Mouse (Mus musculus) natural killer cell, adult 2 months (primary cell): ENCODE measurements around the gene Sart3.
"Not testable (repeated sequence)": the region's sequence is repeated elsewhere in the genome, so short reads cannot be mapped to it uniquely, and the experiment has no call there.

Source experiments
- DNase-seq, 2 experiments: peaks; one replicate each; pipeline ENCODE4 v3.0.0; 2022; ENCODE audit warnings: low spot score in 2 of 2

The Sart3 gene

GRCm38 (mm10) chr5:113790453-113791196 is 18.3 kb upstream of the Sart3 start:
- no peak for DNase-seq

DNA sequence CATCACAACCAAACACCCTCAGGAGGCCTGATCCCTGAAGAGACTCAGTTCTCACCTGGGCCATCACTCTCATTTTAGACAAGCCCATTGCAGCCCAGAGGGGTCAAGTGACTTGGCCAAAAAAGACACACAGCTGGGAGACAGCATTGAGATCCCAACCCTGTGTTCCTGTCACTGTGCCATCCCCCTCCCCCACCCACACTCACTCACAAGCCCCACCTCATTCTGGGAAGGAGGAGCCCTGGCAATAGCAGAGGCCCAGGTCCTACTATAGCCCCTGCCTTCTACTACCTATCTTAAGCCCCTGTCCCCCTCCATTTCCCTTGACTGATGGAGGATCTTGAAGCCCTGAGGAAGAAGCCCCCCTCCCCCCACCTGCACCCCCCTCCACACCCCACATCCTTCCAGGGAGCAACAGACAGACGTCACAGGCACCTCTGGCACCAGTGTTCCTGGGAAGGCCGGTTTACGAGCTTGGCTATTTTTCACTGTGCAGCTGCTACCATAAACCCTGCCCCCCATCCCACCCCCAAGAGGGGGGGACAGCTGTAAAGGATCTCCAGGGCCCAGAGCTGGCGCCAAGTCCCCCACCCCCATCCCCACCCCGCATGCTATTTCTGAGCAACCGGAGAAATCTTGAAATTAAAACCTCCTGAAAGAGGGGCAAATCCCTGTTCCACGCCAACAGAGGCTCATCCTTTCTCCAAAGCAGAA is 16.9 kb upstream of the Sart3 start:
- no peak for DNase-seq

DNA sequence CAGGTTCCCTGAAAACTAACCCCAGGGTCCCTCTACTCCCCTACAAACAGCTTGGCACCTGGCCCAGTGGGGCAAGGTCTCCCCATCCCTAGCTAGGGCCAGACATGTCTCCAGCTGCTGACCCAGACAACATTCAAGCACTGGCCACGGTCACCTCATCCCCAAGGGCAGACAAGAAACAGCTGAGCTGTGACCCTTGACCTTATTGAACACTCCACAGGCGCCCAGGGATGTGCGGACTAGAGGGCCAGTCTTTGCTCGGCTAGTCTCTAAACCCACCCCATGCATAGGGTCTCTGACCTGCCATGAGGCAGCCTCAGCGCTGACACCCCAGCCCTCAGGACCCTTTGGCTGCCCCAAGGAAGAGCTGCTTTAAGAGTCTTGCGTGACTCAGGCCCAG is 16.3 kb upstream of the Sart3 start:
- DNase-seq: no peak

DNA sequence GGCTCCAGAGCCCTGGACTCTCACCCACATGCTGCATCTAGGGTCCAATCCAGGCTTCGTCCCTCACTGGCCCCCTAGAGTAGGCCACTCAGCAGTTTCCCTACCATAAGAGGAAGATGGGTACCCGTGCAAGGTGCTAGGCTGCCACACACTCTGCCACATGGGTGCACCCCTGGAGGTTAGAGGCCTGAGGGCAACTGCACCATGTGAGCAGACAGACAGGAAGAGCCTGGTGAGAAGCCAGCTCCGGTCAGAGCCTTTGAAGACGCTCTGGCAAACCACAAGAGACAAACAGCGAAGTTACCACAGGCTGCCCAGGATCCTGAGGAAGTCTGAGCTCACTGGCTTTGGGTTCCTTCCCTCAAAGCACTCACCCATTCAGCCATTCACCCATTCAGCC is 14.7 kb upstream of the Sart3 start:
- peak; percentile 42 to 53 for DNase-seq

- not testable (repeated sequence) for DNase-seq
Measured at GRCm38 (mm10) chr5:113784104-113784503, 11.8 kb upstream of the Sart3 start.

DNA sequence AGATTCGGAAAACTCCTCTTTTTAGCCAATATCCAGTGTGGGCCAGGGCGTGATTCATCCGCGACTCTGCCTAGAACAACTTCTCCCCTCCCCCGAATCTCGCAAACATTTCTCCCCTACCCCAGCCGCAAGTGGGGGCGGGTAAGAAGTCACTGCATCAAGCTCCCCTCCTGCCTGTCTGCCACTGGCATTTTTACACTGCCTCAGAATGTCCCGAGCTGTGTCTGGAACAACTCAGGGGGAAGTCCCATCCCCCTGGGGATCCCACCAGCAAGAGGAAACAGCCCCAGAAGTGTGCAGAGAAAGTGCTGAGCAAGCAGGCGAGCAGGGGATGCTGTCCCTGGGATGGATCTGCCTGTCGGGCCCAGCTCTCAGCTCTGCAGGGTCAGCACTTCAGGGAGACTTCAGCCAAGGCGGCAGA is 11.3 kb upstream of the Sart3 start:
- peak in 1 of 2 experiments; percentile 28 for DNase-seq

GRCm38 (mm10) chr5:113782624-113783023 is 10.3 kb upstream of the Sart3 start:
- DNase-seq: no peak

DNA sequence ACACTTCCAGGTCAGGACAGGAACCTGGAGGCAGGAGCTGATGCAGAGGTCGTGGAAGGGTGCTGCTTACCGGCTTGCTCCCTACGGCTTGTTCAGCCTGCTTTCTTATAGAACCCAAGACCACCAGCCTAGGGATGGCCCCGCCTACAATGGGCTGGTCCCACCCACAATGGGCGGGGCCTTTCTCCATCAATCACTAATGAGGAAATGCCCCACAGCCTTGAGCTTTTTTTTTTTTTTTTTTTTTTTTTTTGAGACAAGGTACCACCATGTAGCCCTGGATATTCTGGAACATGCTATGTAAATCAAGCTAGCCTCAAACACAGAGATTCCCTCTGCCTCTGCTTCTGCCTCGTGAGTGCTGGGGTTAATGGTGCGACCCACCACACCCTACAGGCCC is 9.6 kb upstream of the Sart3 start:
- no peak for DNase-seq

GRCm38 (mm10) chr5:113781254-113781653 is 8.9 kb upstream of the Sart3 start:
- no peak for DNase-seq

- DNase-seq: no peak
Measured at GRCm38 (mm10) chr5:113780763-113781162, 8.5 kb upstream of the Sart3 start.

GRCm38 (mm10) chr5:113780082-113780752 is 7.9 kb upstream of the Sart3 start:
- DNase-seq: no peak

- no peak for DNase-seq
Measured at GRCm38 (mm10) chr5:113779569-113779968, 7.3 kb upstream of the Sart3 start.

GRCm38 (mm10) chr5:113777728-113778127 is 5.4 kb upstream of the Sart3 start:
- peak in 1 of 2 experiments; percentile 28 for DNase-seq

DNA sequence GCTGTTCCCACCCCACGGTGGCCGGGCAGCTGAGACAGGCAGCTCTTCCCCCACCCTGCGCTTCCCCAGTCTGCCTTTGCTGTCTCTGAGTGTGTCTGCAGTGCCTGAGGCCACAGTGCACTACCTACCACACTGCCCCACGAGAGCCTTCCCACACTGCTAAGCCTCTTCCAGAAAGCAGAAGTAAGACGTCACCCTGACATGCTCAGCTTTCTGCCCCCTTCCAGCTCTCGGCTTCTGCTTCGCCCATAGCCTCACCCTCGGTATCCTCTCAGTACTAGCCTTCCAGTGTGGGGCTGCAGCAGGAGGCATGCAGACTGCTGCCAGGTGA is 4.6 kb upstream of the Sart3 start:
- DNase-seq: peak in 1 of 2 experiments; percentile 65

- DNase-seq: peak in 1 of 2 experiments; percentile 25
Measured at GRCm38 (mm10) chr5:113776128-113776895, 4.0 kb upstream of the Sart3 start.

DNA sequence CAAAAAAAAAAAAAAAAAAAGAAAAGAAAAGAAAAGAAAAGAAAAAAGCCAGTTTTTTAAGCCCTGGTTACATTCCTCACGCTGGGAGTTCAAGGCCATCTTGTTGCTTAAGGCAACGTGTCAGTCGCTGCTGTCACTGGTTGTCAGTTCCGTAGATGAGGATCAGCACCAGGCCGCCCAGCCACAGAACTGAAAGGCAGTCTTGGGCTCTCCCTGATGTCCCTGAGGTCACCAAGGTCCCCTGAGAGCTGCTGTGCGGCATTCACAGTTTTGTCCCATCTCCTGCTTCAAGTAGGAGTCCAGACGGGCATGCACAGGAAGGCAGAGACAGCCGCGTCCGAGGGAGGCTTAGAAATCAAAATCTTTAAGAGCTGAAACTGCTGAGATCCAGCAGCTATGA is 3.3 kb upstream of the Sart3 start:
- DNase-seq: no peak

DNA sequence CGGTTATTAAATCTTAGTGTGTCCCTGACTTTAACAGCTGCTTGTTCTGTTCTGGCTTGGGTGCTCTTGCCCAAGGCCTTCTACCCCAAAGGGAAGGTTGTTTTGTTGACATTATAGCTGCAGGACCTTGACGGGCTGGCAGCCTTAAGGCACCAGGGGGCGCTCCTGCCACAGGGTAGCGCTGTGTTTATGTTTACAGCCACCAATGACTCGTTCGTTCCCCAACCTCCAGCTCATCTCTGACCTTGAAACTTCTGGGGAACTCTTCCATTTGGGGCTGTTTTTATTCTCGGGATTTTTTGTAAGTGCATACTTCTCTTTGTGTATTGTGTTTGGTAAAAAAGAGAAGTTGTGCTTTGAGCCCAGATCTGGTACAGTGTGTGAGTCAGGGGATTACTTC is 1.4 kb upstream of the Sart3 start:
- peak; percentile 87 to 93 for DNase-seq

DNA sequence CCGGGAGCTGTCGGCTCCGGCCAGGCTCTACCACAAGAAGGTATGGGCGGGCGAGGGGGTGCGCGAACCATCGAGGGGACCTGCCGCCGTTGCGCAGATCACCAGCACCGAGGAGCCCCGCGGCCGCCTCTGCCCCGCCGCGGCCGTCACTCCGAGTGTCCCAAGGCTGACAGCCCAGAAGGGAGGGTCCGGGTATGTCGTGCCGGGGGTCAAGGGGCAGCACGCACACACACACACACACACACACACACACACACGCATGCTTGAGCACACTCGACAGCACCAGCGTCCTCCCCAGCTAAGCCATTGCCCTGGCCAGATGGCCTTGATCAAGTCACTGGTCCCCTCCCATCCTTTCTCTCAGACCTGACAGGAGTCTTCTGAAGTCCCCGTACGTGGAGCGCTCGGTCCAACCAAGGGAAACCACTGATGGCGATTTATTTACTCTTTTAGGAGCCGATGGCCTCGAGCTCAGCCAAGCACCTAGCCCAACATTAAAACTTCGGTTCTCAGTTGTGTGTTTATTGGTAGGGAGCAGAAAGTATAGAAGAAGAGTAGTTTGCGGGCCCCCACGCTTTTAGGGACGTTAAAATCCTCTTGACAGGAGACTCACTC is 702 bp upstream of the Sart3 start:
- DNase-seq: no peak

DNA sequence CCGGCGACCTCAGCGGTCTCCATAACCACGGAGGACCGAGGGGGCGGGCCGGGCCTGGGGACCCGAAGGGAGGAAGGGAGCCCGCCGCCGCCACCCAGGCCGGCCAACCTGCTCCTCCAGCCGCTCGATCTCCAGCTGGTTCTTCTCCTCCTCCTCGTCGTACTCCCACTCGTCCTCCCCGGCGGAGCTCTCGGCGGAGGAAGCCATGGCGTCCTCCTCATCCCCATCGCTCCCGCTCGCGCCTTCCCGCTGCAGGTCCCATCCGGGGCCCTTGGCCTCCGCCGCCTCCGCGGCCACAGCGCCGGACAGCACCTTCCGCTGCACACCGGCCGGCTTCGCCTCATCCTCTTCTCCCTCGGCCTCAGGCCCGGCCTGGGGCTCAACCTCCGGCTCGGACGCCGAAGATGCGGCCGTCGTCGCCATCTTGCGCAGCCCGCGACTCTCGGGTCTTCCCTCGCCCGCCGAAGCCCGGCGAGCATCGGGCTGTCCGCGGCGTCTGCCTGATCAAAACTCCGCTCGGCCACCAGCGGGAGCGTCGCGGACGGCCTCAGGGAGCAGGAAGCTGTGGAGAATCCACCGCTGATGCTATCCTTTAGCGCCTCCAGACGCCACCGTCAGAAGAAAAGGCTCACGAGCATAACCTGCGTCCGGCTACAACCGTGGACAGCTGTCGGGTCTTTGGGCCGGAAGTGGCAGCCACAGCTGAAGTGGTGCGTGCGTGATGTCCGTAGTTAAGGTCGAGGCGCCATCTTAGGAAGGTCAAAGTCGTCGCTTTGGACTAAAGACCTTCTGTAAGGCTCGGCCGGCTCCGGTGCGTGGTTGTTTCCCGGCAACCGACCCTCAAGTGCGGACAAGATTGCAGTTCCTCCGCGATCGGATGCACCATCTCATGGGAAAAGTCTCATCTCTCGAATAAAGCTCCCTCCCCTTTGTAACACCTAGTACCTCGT is 822 bp downstream of the Sart3 start:
- peak; percentile 89 to 91 for DNase-seq

DNA sequence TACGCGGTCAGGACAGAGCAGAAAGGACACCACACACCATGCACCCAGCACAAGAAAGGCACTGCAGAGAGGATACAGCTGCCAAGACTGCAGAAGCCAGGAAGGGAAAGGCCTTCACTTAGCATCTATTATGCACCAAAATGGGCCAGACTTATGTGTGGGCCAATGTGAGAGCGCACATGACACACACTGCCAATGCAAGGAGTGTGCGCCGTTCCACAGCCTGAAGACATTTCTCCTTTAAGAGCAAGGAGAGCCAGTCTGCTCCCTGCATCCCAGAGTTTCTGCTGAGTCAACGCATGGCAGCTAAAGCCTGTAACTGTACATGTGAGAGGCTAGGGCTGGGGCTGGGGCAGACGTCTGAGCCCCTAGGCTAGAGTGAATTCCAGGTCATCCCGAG is 3.5 kb downstream of the Sart3 start:
- no peak for DNase-seq
